Mouse (Mus musculus) MEL (cell line): ENCODE measurements around the gene Rgs9. TPM values are rescaled to one million over a fixed set of nuclear protein-coding genes. Genes with fewer than 3 reads are reported as not detected.

ENCODE experiments used
- DNase-seq: peaks from one replicate; pipeline ENCODE4 v3.0.0; 2011; ENCODE audit warnings: low read depth, low spot score
- H3K27ac ChIP-seq: 2 replicates; pipeline ENCODE4 v1.5.1; 2012; ENCODE audit warnings: low read depth, mild to moderate bottlenecking, control low read depth, low read length, moderate library complexity; ENCODE audit not compliant: control insufficient read depth
- H3K27me3 ChIP-seq, 2 experiments: fragments of 150-350 bp in 1 of 2; sonication (generic) in 1 of 2; 2 replicates each; pipeline ENCODE4 v1.6.1; 2012; ENCODE audit warnings: low read length in 2 of 2, mild to moderate bottlenecking in 2 of 2, improper control_type of control experiment in 1 of 2, moderate library complexity in 1 of 2; ENCODE audit not compliant: insufficient read depth in 2 of 2, control insufficient read depth in 1 of 2
- H3K36me3 ChIP-seq, 2 experiments: 2 replicates each; pipeline ENCODE4 v1.6.1; 2012 to 2014; ENCODE audit warnings: low read length in 2 of 2, improper control_type of control experiment in 1 of 2, inconsistent platforms in 1 of 2, mild to moderate bottlenecking in 1 of 2; ENCODE audit not compliant: insufficient read depth in 2 of 2, control insufficient read depth in 1 of 2
- H3K4me1 ChIP-seq, 2 experiments: fragments of 150-350 bp in 1 of 2; sonication (generic) in 1 of 2; 2 replicates each; pipeline ENCODE4 v1.6.1; 2012; ENCODE audit warnings: low read length in 2 of 2, improper control_type of control experiment in 1 of 2, mild to moderate bottlenecking in 1 of 2; ENCODE audit not compliant: insufficient read depth in 2 of 2, control insufficient read depth in 1 of 2
- H3K4me3 ChIP-seq, 2 experiments: fragments of 150-350 bp in 1 of 2; sonication (generic) in 1 of 2; 2 replicates each; pipeline ENCODE4 v1.5.1; 2012; ENCODE audit warnings: low read depth in 2 of 2, low read length in 2 of 2, mild to moderate bottlenecking in 2 of 2, moderate library complexity in 2 of 2, control low read depth in 1 of 2, improper control_type of control experiment in 1 of 2; ENCODE audit not compliant: control insufficient read depth in 1 of 2, insufficient read depth in 1 of 2
- H3K79me2 ChIP-seq: 2 replicates; pipeline ENCODE4 v1.6.1; 2012; ENCODE audit warnings: mild to moderate bottlenecking, low read length, moderate library complexity; ENCODE audit not compliant: control insufficient read depth, poor library complexity, insufficient read depth
- H3K9ac ChIP-seq: 2 replicates; pipeline ENCODE4 v1.6.1; 2012; ENCODE audit warnings: low read depth, mild to moderate bottlenecking, control low read depth, low read length, moderate library complexity; ENCODE audit not compliant: control insufficient read depth, poor library complexity, severe bottlenecking
- H3K9me3 ChIP-seq: fragments of 150-350 bp; sonication (generic); replicated peaks from 2 replicates; pipeline ENCODE4 v1.6.1; 2012; ENCODE audit warnings: mild to moderate bottlenecking, low read length, improper control_type of control experiment, moderate library complexity; ENCODE audit not compliant: insufficient read depth
- BHLHE40 ChIP-seq: IDR thresholded peaks from 2 replicates; pipeline ENCODE4 v1.6.1; 2012; ENCODE audit warnings: low read depth, mild to moderate bottlenecking, inconsistent platforms, low read length, improper control_type of control experiment, borderline replicate concordance
- CHD2 ChIP-seq: IDR thresholded peaks from 2 replicates; pipeline ENCODE4 v1.6.1; 2011; ENCODE audit warnings: low read length, improper control_type of control experiment
- CTCF ChIP-seq, 3 experiments: IDR thresholded peaks in 2 of 3; conservative IDR thresholded peaks in 1 of 3; 2 replicates each; pipeline ENCODE4 v1.5.1; 2011 to 2012; ENCODE audit warnings: low read length in 3 of 3, low read depth in 2 of 3, mild to moderate bottlenecking in 2 of 3, improper control_type of control experiment in 1 of 3, inconsistent platforms in 1 of 3, mixed read lengths in 1 of 3, moderate library complexity in 1 of 3; ENCODE audit not compliant: control insufficient read depth in 1 of 3, insufficient read depth in 1 of 3, poor library complexity in 1 of 3, severe bottlenecking in 1 of 3
- E2F4 ChIP-seq: IDR thresholded peaks from 2 replicates; pipeline ENCODE4 v1.6.1; 2011; ENCODE audit warnings: low read depth, low read length, improper control_type of control experiment, borderline replicate concordance
- EP300 ChIP-seq, 2 experiments: IDR thresholded peaks; 2 replicates each; pipeline ENCODE4 v1.6.1; 2011; ENCODE audit warnings: improper control_type of control experiment in 2 of 2, low read length in 2 of 2, low read depth in 1 of 2, mild to moderate bottlenecking in 1 of 2
- ETS1 ChIP-seq: IDR thresholded peaks from 2 replicates; pipeline ENCODE4 v1.6.1; 2012; ENCODE audit warnings: low read depth, mild to moderate bottlenecking, inconsistent platforms, low read length, improper control_type of control experiment, moderate library complexity
- GABPA ChIP-seq: IDR thresholded peaks from 2 replicates; pipeline ENCODE4 v1.6.1; 2012; ENCODE audit warnings: low read depth, mild to moderate bottlenecking, inconsistent platforms, low read length, improper control_type of control experiment, moderate library complexity
- MAFK ChIP-seq: IDR thresholded peaks from 2 replicates; pipeline ENCODE4 v1.6.1; 2011; ENCODE audit warnings: low read depth, mild to moderate bottlenecking, low read length, improper control_type of control experiment, borderline replicate concordance
- MAX ChIP-seq: IDR thresholded peaks from 2 replicates; pipeline ENCODE4 v1.6.1; 2011; ENCODE audit warnings: low read length, improper control_type of control experiment
- MEF2A ChIP-seq: IDR thresholded peaks from 2 replicates; pipeline ENCODE4 v1.6.1; 2014; ENCODE audit warnings: low read depth, mild to moderate bottlenecking, inconsistent platforms, low read length, improper control_type of control experiment; ENCODE audit not compliant: poor library complexity, insufficient replicate concordance, severe bottlenecking; ENCODE audit errors: extremely low read depth
- MXI1 ChIP-seq: IDR thresholded peaks from 2 replicates; pipeline ENCODE4 v1.6.1; 2011; ENCODE audit warnings: mild to moderate bottlenecking, low read depth, low read length, improper control_type of control experiment
- POLR2AphosphoS2 ChIP-seq: IDR thresholded peaks from 2 replicates; pipeline ENCODE4 v1.6.1; 2011; ENCODE audit warnings: low read length, improper control_type of control experiment
- USF1 ChIP-seq: IDR thresholded peaks from 2 replicates; pipeline ENCODE4 v1.6.1; 2014; ENCODE audit warnings: low read depth, mild to moderate bottlenecking, inconsistent platforms, low read length, improper control_type of control experiment, moderate library complexity
- USF2 ChIP-seq, 2 experiments: IDR thresholded peaks; 2 replicates each; pipeline ENCODE4 v1.6.1; 2011 to 2012; ENCODE audit warnings: improper control_type of control experiment in 2 of 2, low read length in 2 of 2, borderline replicate concordance in 1 of 2, inconsistent platforms in 1 of 2, low read depth in 1 of 2, mild to moderate bottlenecking in 1 of 2; ENCODE audit not compliant: insufficient read depth in 1 of 2
- polyA plus RNA-seq, 2 experiments: library from polyadenylated mRNA; stranded (reverse) in 1 of 2; unstranded in 1 of 2; fragments of >175 nt in 1 of 2; fragments of >200 nt in 1 of 2; gene quantifications; 2 replicates each; pipeline versions ENCODE4 v1.2.1 to v1.2.4; 2012; ENCODE audit warnings: low replicate concordance in 2 of 2, low read depth in 1 of 2; ENCODE audit not compliant: insufficient read length in 2 of 2, insufficient read depth in 1 of 2, missing spikeins in 1 of 2
- total RNA-seq: library from RNA; depleted of rRNA; stranded (reverse); fragments of 300-350 nt; gene quantifications from 2 replicates; pipeline ENCODE4 v1.2.3, GENCODE M21; 2012; rRNA removed

Gene Rgs9
- total and polyA plus RNA-seq, 3 experiments = not detected

DNA sequence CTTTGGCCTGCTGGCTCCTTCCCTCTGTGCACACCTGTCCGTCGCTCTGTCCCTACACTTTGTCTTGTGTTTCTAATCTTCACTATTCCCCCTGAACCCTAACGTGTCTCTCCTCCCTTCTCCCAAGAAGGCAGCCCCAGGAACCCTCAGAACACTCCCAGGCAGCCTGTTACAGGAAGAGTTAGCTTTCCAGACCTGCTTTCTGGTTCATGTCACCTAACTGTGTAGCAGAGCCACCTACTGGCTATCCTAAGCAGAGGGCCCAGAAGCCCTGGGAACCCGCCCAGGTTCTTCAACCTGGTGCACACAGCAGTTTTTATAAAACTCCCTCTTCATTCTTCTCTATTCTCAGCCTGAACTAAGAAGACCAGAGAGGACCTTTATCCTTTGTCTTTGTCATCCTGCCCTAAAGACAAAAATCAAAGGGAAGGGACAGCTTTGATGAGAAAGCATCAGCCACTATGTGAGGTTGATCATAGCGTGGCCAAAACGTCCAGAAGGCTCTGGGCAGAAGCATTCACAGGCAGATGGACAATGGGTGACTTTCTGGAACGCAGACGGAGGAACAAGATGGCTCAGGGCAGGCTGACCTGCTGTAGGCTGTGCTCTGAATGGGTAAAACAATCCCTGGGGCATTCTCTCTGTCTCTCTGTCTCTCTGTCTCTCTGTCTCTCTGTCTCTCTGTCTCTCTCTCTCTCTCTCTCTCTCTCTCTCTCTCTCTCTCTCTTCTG lies 119.0 kb downstream of the Rgs9 start:
- Histone ChIP-seq H3K4me1 (no peaks in the 10 kb centered on the region), H3K36me3 (no peaks in the 10 kb centered on the region), H3K4me3 (no peak overlapping the region), H3K27me3 (no peaks in the 10 kb centered on the region), H3K9me3 (no peaks in the 10 kb centered on the region), H3K9ac (no peak overlapping the region), H3K27ac (no peak overlapping the region), H3K79me2 (no peaks in the 10 kb centered on the region)
- DNase-seq = no peak
- no peak for TF ChIP-seq USF2 (IDR thresholded peaks at IDR 0.05; ENCODE audit: borderline replicate concordance in 1 of 2, insufficient read depth in 1 of 2, low read depth in 1 of 2, low read length in 2 of 2)
- TF ChIP-seq POLR2AphosphoS2 = no peak
- no peak for TF ChIP-seq EP300 (IDR thresholded peaks at IDR 0.05; ENCODE audit: low read depth in 1 of 2, low read length in 2 of 2)

DNA sequence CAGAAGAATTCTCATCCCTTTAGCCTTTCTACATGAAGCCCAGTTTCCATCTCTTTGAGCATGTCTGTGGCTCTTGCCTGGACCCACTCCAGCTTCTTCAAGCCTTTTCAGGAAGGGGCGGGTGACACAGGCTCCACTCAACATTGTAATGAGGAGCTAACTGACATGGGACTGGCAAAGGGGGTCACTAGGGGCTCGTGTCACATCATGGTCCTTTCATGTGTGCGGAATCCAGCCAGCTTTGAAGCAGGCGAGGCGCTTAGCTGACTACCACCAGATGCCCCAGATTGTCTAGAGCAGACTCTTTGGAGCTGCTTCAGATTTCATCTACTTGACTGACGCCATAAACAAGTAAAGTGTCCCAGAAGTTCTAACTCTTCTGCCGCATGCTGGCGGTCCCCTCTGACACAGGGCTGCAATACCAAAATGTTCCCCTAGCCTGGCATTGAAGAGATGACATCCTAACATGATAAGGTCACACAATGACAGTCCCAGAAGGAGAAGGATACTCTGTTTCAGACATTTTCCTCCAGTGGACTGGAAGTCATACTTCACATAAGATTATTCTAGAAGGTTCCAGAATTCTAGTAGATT lies 122.5 kb downstream of the Rgs9 start:
- DNase-seq = no peak
- H3K4me3 ChIP-seq = no peak overlapping the region
- H3K27ac ChIP-seq = no peak overlapping the region

More for the DNA sequence above, 122.5 kb downstream of the Rgs9 start:
- Histone ChIP-seq H3K36me3 (no peaks in the 10 kb centered on the region), H3K9ac (no peak overlapping the region), H3K79me2 (no peaks in the 10 kb centered on the region), H3K27me3 (no peaks in the 10 kb centered on the region), H3K4me1 (no peaks in the 10 kb centered on the region), H3K9me3 (no peaks in the 10 kb centered on the region)
- no peak for TF ChIP-seq MXI1
- TF ChIP-seq MAFK = no peak
- TF ChIP-seq GABPA = no peak
- no peak for TF ChIP-seq USF2 (IDR thresholded peaks at IDR 0.05; ENCODE audit: borderline replicate concordance in 1 of 2, insufficient read depth in 1 of 2, low read depth in 1 of 2, low read length in 2 of 2)
- no peak for TF ChIP-seq CHD2
- no peak for TF ChIP-seq BHLHE40
- no peak for TF ChIP-seq E2F4
- no peak for TF ChIP-seq POLR2AphosphoS2
- no peak for TF ChIP-seq USF1
- no peak for TF ChIP-seq CTCF (IDR thresholded peaks at IDR 0.05 in 2 of 3, conservative IDR thresholded peaks at IDR 0.05 in 1 of 3; ENCODE audit: control insufficient read depth in 1 of 3, insufficient read depth in 1 of 3, low read depth in 2 of 3, low read length in 3 of 3, poor library complexity in 1 of 3, severe bottlenecking in 1 of 3)
- no peak for TF ChIP-seq MAX
- TF ChIP-seq ETS1 = no peak
- TF ChIP-seq MEF2A = no peak

Other genes with a start within 250 kb of the Rgs9 start
- not detected in 2 replicates for gene E030025P04Rik, start 153.8 kb downstream of the Rgs9 start, total RNA-seq
- gene E030025P04Rik, start 153.8 kb downstream of the Rgs9 start, polyA plus RNA-seq = not detected
- gene Gna13, start 64.7 kb upstream of the Rgs9 start, total RNA-seq = 56.6 and 57.0 TPM in 2 replicates
- 100 to 1,000 TPM in 1 of 2 experiments, 10 to 100 TPM in 1; 51.0 to 102 TPM for gene Gna13, start 64.7 kb upstream of the Rgs9 start, polyA plus RNA-seq
- 0.04 and 0.10 TPM in 2 replicates for gene 9930022D16Rik, start 115.8 kb upstream of the Rgs9 start, total RNA-seq
- not detected for gene 9930022D16Rik, start 115.8 kb upstream of the Rgs9 start, polyA plus RNA-seq
- 40.2 and 41.6 TPM in 2 replicates for gene Amz2, start 127.8 kb upstream of the Rgs9 start, total RNA-seq
- gene Amz2, start 127.8 kb upstream of the Rgs9 start, polyA plus RNA-seq = 1,000 to 10,000 TPM in 1 of 2 experiments, 10 to 100 TPM in 1; 47.1 to 1,743 TPM
- gene Arsg, start 175.2 kb upstream of the Rgs9 start, total RNA-seq = 3.7 and 3.9 TPM in 2 replicates
- gene Arsg, start 175.2 kb upstream of the Rgs9 start, polyA plus RNA-seq = 1 to 10 TPM in 1 of 2 experiments, not detected in 1; 5.2 TPM
- gene Slc16a6, start 175.5 kb upstream of the Rgs9 start, total RNA-seq = 29.6 and 34.0 TPM in 2 replicates
- 10 to 100 TPM in 1 of 2 experiments, not detected in 1; 41.6 TPM for gene Slc16a6, start 175.5 kb upstream of the Rgs9 start, polyA plus RNA-seq